Mouse (Mus musculus) thymus, adult 2 months (tissue): ENCODE measurements around the gene Gm20498.
"Not testable (repeated sequence)": the region's sequence is repeated elsewhere in the genome, so short reads cannot be mapped to it uniquely, and the experiment has no call there.

ENCODE experiments used
- CTCF ChIP-seq: fragments of 200-500 bp; IDR thresholded peaks from 2 replicates; pipeline ENCODE4 v1.5.1; 2012; ENCODE audit warnings: mild to moderate bottlenecking, control low read depth, low read length, moderate library complexity, borderline replicate concordance; ENCODE audit not compliant: control insufficient read depth, poor library complexity, insufficient read depth; ENCODE audit errors: extremely low read depth
- POLR2A ChIP-seq: fragments of 200-500 bp; IDR thresholded peaks from 2 replicates; pipeline ENCODE4 v1.6.1; 2012; ENCODE audit warnings: mild to moderate bottlenecking, low read length, control low read depth, moderate library complexity; ENCODE audit not compliant: control insufficient read depth, poor library complexity, insufficient read depth; ENCODE audit errors: extremely low read depth

DNA sequence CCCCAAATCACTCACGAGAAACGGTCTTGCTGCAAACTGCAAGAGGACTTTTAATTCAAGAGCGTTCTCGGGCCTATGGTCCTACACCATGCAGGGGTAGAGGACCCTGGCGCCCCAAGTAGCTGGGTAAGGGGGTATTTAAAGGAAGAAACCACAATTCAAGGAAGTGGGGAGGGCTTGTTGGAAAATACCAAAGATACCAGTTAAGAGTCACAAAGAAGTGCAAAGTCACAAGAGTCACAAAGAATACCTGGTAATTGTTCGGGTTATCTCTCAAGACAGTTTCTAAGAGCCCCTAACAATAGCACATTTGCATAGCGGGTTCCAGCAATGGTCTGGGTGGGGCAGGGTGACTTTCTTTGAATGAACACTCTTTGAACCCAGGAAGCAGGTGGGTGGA, 73.7 kb downstream of the Gm20498 start:
- not testable (repeated sequence) for TF ChIP-seq POLR2A, CTCF
